Mouse (Mus musculus) midbrain, embryonic 14.5 days (tissue): ENCODE results near the gene Kirrel2. TPM values are rescaled to one million over a fixed set of nuclear protein-coding genes. Genes with fewer than 3 reads are reported as not detected.

Experiments used
- ATAC-seq: fragments of 200-750 bp; cut with Nextera tagmentation; 2 replicates; pipeline ENCODE4 v1.8.0; 2017; ENCODE audit warnings: moderate number of reproducible peaks, moderate library complexity; ENCODE audit not compliant: low FRiP score, low TSS enrichment
- DNase-seq: peaks from one replicate; pipeline ENCODE4 v3.0.0-alpha.2; 2015
- H3K27ac ChIP-seq: fragments of 300-500 bp; sonication (generic); replicated peaks from 2 replicates; pipeline ENCODE4 v1.5.1; 2014; ENCODE audit warnings: mild to moderate bottlenecking, low read depth, low read length, moderate library complexity
- H3K27me3 ChIP-seq: fragments of 300-500 bp; sonication (generic); 2 replicates; pipeline ENCODE4 v1.6.1; 2014; ENCODE audit warnings: low read length, control low read depth, mixed read lengths; ENCODE audit not compliant: control insufficient read depth, insufficient read depth
- H3K36me3 ChIP-seq: fragments of 300-500 bp; sonication (generic); 2 replicates; pipeline ENCODE4 v1.6.1; 2014; ENCODE audit warnings: low read length, control low read depth; ENCODE audit not compliant: control insufficient read depth, insufficient read depth
- H3K4me1 ChIP-seq: fragments of 300-500 bp; sonication (generic); 2 replicates; pipeline ENCODE4 v1.6.1; 2014; ENCODE audit warnings: mild to moderate bottlenecking, antibody characterized with exemption, low read length, control low read depth; ENCODE audit not compliant: control insufficient read depth, insufficient read depth
- H3K4me2 ChIP-seq: fragments of 300-500 bp; sonication (generic); 2 replicates; pipeline ENCODE4 v1.6.1; 2014; ENCODE audit warnings: mild to moderate bottlenecking, low read length, moderate library complexity
- H3K4me3 ChIP-seq: fragments of 300-500 bp; sonication (generic); replicated peaks from 2 replicates; pipeline ENCODE4 v1.5.1; 2014; ENCODE audit warnings: low read depth, low read length
- H3K9ac ChIP-seq: fragments of 300-500 bp; sonication (generic); replicated peaks from 2 replicates; pipeline ENCODE4 v1.6.1; 2014; ENCODE audit warnings: mild to moderate bottlenecking, low read length, moderate library complexity
- H3K9me3 ChIP-seq: fragments of 300-500 bp; sonication (generic); 2 replicates; pipeline ENCODE4 v1.6.1; 2016; ENCODE audit warnings: low read length, control low read depth, mixed read lengths; ENCODE audit not compliant: control insufficient read depth
- WGBS: fragments of 180-500 bp; shearing (Covaris S2); extraction: QIAGEN DNeasy Blood & Tissue Kit; methylation state at CpG from one replicate; pipeline ENCODE4 v1.1.7; 2014; 5-methylcytosine and 5-hydroxymethylcytosine counted together
- polyA plus RNA-seq: library from polyadenylated mRNA; unstranded; fragments of >200 nt; fragmentation: Nextera tagmentation; extraction: Ambion mirVana; gene quantifications from 2 replicates; pipeline ENCODE4 v1.2.1, GENCODE M21; 2014

The Kirrel2 gene
- polyA plus RNA-seq, 1 experiment from 2014 or later: 5.7 TPM

GRCm38 (mm10) chr7:30443696-30444095 is 13.8 kb downstream of the Kirrel2 start:
- Histone ChIP-seq H3K9me3 (no peaks in the 10 kb centered on the region), H3K4me1 (peaks cover 7% of the 10 kb centered on the region; the same call in 1 of the 2 replicates), H3K9ac (peak overlapping the region; percentile 99), H3K36me3 (peaks cover 46% of the 10 kb centered on the region), H3K4me3 (peak overlapping the region; percentile 86), H3K27me3 (no peaks in the 10 kb centered on the region), H3K27ac (peak overlapping the region; percentile 98; the same call in 1 of the 2 replicates), H3K4me2 (peak overlapping the region; percentile 90)
- DNase-seq: peak; percentile 58
- WGBS: 15% methylated on average over 9 of the region's 9 CpGs
- no peak for ATAC-seq

GRCm38 (mm10) chr7:30440697-30441096 is 16.8 kb downstream of the Kirrel2 start:
- DNase-seq: peak; percentile 82
- H3K4me2 ChIP-seq: no peak overlapping the region
- no peak overlapping the region for H3K9ac ChIP-seq
- H3K27ac ChIP-seq: no peak overlapping the region
- no peak for ATAC-seq
- peaks cover 2% of the 10 kb centered on the region; the same call in 1 of the 2 replicates for H3K4me1 ChIP-seq
- peaks cover 73% of the 10 kb centered on the region for H3K36me3 ChIP-seq
- no peaks in the 10 kb centered on the region for H3K9me3 ChIP-seq
- 17% methylated on average over 5 of the region's 5 CpGs for WGBS
- no peak overlapping the region for H3K4me3 ChIP-seq
- no peaks in the 10 kb centered on the region for H3K27me3 ChIP-seq

- no peak for ATAC-seq
- Histone ChIP-seq H3K9me3 (no peaks in the 10 kb centered on the region), H3K4me1 (peaks cover 2% of the 10 kb centered on the region; the same call in 1 of the 2 replicates), H3K4me2 (no peak overlapping the region), H3K27me3 (no peaks in the 10 kb centered on the region), H3K4me3 (no peak overlapping the region), H3K36me3 (peaks cover 83% of the 10 kb centered on the region), H3K27ac (no peak overlapping the region), H3K9ac (no peak overlapping the region)
- no peak for DNase-seq
- 82% methylated on average over 13 of the region's 13 CpGs for WGBS
These were observed 17.8 kb downstream of the Kirrel2 start for GRCm38 (mm10) chr7:30439734-30440133.

DNA sequence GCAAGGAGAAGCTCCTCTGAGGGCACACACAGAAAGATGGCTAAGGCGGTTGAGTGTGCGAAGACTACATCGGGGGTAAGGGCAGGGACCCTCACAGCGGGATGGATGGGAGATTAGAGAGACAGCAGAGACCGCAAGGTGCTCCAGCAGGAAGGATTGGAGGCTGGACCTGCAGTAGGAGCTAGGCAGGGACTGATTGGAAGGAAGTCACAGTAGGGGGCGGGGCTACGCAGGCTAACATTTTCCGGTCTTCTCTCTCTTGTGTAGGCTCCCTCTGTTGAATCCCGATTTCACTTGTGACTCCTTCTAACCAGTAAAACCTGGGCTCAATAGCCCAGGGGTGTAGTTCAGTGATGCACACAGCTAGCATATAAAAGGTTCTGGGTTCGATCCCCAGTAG is 20.6 kb downstream of the Kirrel2 start:
- no peak overlapping the region for H3K9ac ChIP-seq
- no peaks in the 10 kb centered on the region for H3K9me3 ChIP-seq
- no peak overlapping the region for H3K4me2 ChIP-seq
- WGBS: 29% methylated on average over 10 of the region's 10 CpGs
- H3K4me3 ChIP-seq: no peak overlapping the region
- DNase-seq (peak; percentile 24), ATAC-seq (no peak)
- no peak overlapping the region for H3K27ac ChIP-seq
- peaks cover 80% of the 10 kb centered on the region for H3K36me3 ChIP-seq
- H3K4me1 ChIP-seq: no peaks in the 10 kb centered on the region
- H3K27me3 ChIP-seq: no peaks in the 10 kb centered on the region

DNA sequence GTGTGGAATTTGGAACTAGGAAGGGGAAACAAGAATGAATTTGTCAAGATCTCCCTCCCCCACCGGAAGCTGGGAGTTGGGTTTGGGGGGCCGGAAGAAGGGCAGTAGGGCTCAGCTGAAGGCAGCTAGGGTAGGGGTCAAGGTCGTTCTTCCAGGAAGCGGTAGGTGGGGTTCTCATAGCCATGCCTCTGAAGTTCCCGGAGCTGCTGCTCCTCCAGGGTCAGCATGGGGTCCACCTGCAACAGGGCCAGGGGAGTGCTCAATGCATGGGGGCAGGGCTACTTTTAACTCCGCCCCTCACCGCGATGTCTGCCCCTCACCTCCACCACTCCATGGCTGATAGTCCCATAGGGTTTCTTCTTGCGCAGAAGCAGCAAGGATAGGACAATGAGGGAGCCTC is 22.3 kb downstream of the Kirrel2 start:
- Histone ChIP-seq H3K4me3 (no peak overlapping the region), H3K27me3 (no peaks in the 10 kb centered on the region), H3K27ac (no peak overlapping the region), H3K9me3 (no peaks in the 10 kb centered on the region), H3K4me2 (no peak overlapping the region), H3K9ac (no peak overlapping the region), H3K4me1 (no peaks in the 10 kb centered on the region), H3K36me3 (peaks cover 65% of the 10 kb centered on the region)
- ATAC-seq: no peak; the same call in 1 of the 2 replicates
- 55% methylated on average over 9 of the region's 9 CpGs for WGBS
- DNase-seq: no peak

DNA sequence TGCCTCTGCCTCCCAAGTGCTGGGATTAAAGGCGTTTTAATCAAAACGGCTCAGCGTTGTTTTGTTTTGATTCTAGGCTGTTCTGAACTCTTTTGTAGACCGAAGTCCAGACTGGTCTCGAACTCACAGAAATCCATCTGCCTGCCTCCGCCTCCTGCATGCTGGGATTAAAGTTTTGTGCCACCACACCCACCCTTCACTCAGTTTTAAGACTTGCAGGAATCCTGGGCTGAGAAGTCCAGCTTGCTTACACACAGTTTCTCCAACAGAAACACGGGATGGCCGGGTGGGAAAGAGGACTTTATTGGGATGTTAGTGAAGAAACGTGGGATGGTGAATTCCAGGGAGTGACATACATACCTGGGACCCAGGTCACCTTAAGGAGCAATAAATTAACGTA is 22.8 kb downstream of the Kirrel2 start:
- WGBS: 72% methylated on average over 10 of the region's 10 CpGs
- H3K4me3 ChIP-seq: no peak overlapping the region
- ATAC-seq: no peak
- H3K4me1 ChIP-seq: no peaks in the 10 kb centered on the region
- H3K36me3 ChIP-seq: peaks cover 60% of the 10 kb centered on the region
- no peaks in the 10 kb centered on the region for H3K27me3 ChIP-seq
- H3K27ac ChIP-seq: no peak overlapping the region
- no peak for DNase-seq
- H3K9me3 ChIP-seq: no peaks in the 10 kb centered on the region
- no peak overlapping the region for H3K4me2 ChIP-seq
- no peak overlapping the region for H3K9ac ChIP-seq

DNA sequence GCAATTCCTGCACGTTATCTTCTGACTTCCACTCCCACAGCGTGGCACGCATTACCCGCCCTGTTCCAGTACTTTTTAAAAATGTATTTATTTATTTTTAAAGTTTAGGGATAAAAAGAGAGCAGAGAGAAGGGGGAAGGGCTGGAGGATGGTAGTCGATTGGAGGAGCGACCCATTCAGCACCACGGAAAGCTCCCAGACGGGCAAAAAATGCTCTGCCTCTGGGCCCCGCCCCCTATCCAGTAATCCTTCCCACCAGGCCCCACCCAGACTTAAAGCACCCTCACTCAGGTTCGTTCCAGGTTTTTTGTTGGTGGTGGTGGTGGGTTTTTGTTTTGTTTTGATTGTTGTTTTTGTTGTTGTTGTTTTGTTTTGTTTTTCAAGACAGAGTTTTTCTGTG is 23.3 kb downstream of the Kirrel2 start:
- Histone ChIP-seq H3K4me2 (no peak overlapping the region), H3K27me3 (no peaks in the 10 kb centered on the region), H3K36me3 (peaks cover 55% of the 10 kb centered on the region), H3K9me3 (no peaks in the 10 kb centered on the region), H3K27ac (no peak overlapping the region), H3K4me3 (no peak overlapping the region), H3K4me1 (no peaks in the 10 kb centered on the region), H3K9ac (no peak overlapping the region)
- 6% methylated on average over 10 of the region's 10 CpGs for WGBS
- no peak for ATAC-seq
- peak; percentile 27 for DNase-seq

GRCm38 (mm10) chr7:30431793-30432192 is 25.7 kb downstream of the Kirrel2 start:
- Histone ChIP-seq H3K27ac (no peak overlapping the region), H3K4me2 (no peak overlapping the region), H3K9ac (no peak overlapping the region), H3K9me3 (no peaks in the 10 kb centered on the region), H3K27me3 (no peaks in the 10 kb centered on the region), H3K4me3 (no peak overlapping the region), H3K4me1 (no peaks in the 10 kb centered on the region), H3K36me3 (peaks cover 33% of the 10 kb centered on the region)
- ATAC-seq (peak; percentile 68; the same call in 1 of the 2 replicates), DNase-seq (peak; percentile 92)
- 12% methylated on average over 3 of the region's 3 CpGs for WGBS

DNA sequence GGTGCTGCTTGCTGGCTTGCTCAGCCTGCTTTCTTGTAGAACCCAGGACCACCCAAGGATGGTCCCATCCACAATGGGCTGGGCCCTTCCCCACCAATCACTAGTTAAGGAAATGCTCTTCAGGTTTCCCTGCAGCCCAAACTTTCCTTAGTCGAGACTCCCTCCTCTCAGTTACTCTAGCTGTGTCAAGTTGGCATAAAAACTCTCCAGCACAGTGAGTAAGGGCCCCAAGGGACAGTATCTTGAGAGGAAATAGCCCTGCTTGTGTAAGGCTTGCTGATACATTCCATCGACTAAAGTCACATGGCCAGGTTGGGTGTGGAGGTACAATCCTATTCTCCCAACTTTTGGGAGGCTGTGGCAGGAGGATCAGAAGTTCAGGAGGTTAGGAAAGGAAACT is 27.3 kb downstream of the Kirrel2 start:
- ATAC-seq (no peak), DNase-seq (no peak)
- H3K27ac ChIP-seq: no peak overlapping the region
- WGBS: 67% methylated on average over 2 of the region's 2 CpGs
- H3K36me3 ChIP-seq: peaks cover 19% of the 10 kb centered on the region
- no peaks in the 10 kb centered on the region for H3K4me1 ChIP-seq
- H3K27me3 ChIP-seq: no peaks in the 10 kb centered on the region
- no peak overlapping the region for H3K9ac ChIP-seq
- H3K4me2 ChIP-seq: no peak overlapping the region
- H3K9me3 ChIP-seq: no peaks in the 10 kb centered on the region
- no peak overlapping the region for H3K4me3 ChIP-seq
